Mouse (Mus musculus) layer of hippocampus, postnatal 36 days (tissue): ENCODE data around the gene Ttll5. TPM values are rescaled to one million over a fixed set of nuclear protein-coding genes. Genes with fewer than 3 reads are reported as not detected.

Experiments
- DNase-seq, 2 experiments: peaks; one replicate each; pipeline ENCODE4 v3.0.0; 2022
- total RNA-seq, 2 experiments: library from RNA; stranded (reverse); gene quantifications; 2 replicates each; pipeline ENCODE4 v1.2.3; 2021

The Ttll5 gene
- total RNA-seq, 2 experiments from 2014 or later: 48.0 to 58.4 TPM

DNA sequence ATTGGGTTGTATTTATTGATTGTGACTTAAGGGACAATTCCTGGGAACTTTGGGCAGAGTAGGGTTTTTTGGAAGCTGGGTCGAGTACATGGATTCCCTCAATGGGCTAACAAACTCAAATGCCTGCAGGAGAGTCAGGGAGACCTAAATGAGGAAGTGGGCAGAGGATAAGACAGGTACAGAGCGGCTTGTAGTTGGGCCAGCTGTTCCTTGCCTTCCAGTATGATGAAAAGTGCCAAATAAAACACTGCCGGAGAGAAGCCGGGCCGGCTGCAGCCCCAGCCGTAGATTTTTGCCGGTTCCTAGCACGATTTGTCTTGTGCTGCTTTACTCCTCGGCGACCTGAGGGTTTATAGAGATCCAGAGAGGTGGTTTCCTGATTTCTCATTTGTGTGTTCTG lies 104.1 kb downstream of the Ttll5 start:
- DNase-seq: no peak

- DNase-seq: no peak
These were observed 105.3 kb downstream of the Ttll5 start for GRCm38 (mm10) chr12:85929711-85930110.

- DNase-seq: no peak
These were observed 106.3 kb downstream of the Ttll5 start for GRCm38 (mm10) chr12:85930713-85931112.

- DNase-seq: no peak
These were observed 108.8 kb downstream of the Ttll5 start for GRCm38 (mm10) chr12:85933241-85933640.

- DNase-seq: no peak
These were observed 112.9 kb downstream of the Ttll5 start for GRCm38 (mm10) chr12:85937384-85937783.

GRCm38 (mm10) chr12:85943456-85943855 lies 119.0 kb downstream of the Ttll5 start:
- no peak for DNase-seq

DNA sequence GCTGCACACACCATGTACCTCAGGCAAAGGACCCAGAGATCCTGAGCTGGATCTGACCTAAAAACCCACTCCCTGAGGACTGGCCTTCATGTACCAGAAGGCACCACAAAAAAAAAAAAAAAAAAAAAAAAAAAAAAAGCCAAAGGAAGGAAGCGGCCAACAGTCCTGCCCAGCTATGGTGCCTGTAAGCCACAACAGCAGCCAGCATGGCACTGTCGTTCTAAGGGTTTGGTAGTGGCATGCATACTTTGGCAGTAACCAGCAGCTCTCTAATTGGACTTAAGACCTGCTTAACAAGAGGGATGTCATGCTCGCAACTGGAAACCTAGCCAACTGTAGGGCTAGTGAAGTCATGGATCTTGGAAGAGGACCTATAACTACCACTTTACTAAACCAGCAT lies 120.0 kb downstream of the Ttll5 start:
- no peak for DNase-seq

DNA sequence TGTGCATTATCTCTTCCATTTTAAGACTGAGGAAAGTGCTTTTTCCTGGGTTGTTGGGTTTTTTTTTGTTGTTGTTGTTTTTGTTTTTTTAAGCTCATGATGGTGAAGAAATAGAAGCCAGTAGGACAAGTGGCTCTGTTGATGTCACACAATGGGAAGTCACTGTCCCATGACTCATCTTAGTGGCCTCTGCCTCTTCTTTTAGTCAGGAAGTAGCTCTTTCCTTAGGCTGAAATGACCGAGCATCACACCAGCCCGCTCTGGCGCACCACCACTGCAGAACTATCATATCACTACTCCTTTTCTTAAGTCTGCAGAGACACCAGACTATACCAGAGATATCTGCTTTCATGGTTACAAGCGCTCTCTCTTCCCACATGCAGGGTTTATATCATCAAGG lies 122.7 kb downstream of the Ttll5 start:
- no peak for DNase-seq

DNA sequence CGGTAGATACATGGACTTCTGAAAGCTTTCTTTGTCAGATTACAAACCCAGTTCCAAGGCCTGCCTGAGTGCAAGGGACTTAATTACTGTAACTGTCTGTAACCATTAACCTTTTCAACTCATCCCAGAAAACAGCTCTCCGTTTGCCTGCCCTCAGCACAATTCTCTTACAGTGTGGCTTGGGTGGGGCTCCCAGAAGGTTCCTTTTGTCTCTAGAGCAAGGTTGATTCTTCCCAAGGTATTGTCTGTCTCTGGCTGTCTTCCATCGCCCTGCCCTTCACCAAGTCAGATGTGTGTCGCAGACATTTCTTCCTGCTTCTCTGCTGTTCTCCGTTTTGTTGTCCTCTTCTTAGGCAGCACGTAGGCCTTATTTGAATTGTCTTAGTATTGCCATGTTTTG lies 125.2 kb downstream of the Ttll5 start:
- no peak for DNase-seq

GRCm38 (mm10) chr12:85950371-85950770 lies 125.9 kb downstream of the Ttll5 start:
- DNase-seq: no peak

DNA sequence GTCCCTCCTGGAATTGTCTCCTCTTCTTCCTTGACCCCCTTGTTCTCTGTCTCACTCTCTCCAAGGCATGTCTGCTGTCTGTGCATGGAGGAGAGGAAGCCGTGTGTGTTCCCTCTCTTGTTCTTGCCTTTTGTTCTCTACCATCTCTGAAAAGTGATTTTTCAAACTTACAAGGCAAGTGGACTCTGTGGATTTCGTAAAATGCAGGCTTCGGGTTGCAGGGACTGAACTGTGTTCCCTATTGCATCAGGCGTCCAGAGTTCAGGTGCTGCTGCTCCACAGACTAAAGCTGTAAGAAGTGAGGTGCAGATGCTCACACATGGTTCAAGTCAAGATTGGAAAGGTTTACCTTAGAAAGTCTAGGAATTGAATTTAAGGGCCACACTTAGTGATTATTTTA lies 126.6 kb downstream of the Ttll5 start:
- no peak for DNase-seq

DNA sequence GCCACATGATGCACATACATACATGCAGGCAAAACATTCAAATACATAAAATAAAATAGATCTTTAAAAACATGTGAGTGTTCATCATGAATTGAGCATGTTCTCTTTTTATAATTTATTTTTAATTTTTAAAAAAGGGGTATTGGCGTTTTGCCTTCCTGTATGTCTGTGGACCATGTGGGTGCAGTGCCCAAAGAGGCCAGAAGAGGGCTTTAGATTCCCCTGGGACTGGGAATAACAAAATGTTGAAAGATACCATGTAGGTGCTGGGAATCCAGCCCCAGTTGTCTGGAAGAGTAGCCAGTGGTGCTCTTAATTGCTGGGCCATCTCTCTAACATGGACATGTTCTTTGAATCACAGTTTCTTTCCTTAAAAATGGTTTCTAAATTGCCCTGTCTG lies 127.4 kb downstream of the Ttll5 start:
- no peak for DNase-seq

DNA sequence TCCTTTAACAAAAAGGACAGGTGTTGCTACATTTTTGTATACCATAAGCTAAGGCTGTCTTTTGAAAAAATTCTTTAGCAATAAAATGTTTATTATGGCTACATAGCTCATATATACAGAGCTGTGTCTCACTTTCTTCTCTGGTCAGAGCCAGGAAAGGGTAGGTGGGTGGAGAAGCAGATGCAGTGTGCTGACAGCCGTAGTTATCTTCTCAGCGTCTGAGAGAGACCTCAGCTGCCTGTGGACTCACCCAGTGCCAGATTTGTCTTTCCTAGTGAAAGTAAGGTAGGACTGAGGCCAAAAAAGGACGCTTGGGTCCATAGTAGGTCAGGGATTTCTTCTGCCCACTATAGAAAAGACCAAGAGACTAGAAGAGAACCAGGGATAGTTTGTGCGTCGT lies 127.9 kb downstream of the Ttll5 start:
- DNase-seq: no peak

GRCm38 (mm10) chr12:85954167-85954566 lies 129.7 kb downstream of the Ttll5 start:
- no peak for DNase-seq

DNA sequence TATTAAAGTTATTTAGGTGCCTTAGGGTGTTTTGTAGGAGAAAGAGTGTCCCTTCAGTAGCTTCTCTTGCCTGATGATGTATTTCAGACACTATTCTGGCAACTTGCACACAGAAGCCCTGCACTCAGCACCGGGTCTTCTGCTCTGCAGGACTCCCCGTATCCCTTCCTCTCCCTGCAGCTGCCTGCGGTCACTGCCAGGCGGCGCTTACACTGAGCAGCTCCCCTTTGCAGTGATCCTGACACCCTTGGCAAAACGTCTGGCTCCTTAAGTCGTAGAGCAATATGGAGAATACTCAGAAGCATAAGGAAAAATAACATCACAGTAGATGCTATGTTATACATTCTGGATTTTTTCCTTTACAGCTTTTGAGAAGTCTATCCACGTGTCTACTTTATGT lies 130.6 kb downstream of the Ttll5 start:
- DNase-seq: no peak

- DNase-seq: no peak
These were observed 131.2 kb downstream of the Ttll5 start for GRCm38 (mm10) chr12:85955690-85956089.

GRCm38 (mm10) chr12:85956251-85956650 lies 131.8 kb downstream of the Ttll5 start:
- peak; percentile 64 to 68 for DNase-seq

GRCm38 (mm10) chr12:85958460-85958859 lies 134.0 kb downstream of the Ttll5 start:
- DNase-seq: no peak

DNA sequence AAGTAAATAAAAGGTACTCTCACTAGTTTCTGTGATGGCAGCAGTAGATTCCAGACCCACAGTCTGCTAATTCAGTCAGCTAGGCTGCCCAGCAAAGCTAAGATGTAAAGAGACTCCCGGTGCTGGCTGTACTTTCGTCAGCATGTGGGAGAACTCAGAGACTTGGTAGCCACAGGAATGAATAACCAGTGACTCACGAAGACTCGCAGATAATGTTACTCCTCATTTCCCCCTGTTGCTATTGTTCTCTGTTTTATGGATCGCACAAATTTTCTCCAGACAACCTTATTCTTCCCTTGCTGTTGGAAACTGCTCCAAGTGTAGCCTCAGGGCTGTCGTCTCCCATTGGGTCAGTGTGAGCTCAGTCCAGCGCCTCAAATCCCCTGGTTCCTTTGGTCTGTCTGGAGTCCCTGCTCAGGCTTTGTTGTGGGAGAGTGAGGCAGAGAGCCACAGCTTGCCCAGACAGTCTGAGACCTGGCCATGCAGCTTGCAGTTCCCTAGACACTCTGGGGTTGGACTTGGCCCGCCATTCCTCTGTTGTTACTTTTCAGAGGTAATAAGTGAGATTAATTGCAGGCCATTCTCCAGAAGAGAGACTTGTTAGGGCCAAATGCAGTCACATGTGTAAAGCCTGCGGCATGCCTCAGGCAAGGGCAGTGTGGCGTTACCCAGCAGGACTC lies 135.5 kb downstream of the Ttll5 start:
- DNase-seq: no peak

GRCm38 (mm10) chr12:85960699-85961098 lies 136.2 kb downstream of the Ttll5 start:
- no peak for DNase-seq

- DNase-seq: no peak
These were observed 138.7 kb downstream of the Ttll5 start for GRCm38 (mm10) chr12:85963160-85963559.

DNA sequence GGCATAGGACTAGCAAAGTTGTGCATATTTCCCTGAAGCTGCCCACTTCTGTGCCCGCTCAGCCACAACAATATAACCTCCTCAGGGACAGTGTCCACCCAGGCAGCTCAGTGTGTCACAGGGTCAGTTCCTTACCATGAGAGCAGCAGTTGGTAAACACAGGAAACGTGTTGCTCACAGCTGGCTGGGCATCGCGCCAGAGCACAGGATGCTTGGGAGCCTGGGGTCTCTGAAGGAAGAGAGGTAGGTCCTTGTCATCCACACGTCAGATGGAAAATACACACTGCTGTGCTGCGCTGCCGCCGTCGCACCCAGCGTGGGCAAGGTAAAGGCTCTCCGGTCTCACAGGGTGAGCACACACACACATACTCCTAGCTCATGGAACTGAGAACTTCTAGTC lies 139.2 kb downstream of the Ttll5 start:
- DNase-seq: no peak

GRCm38 (mm10) chr12:85964436-85964835 lies 140.0 kb downstream of the Ttll5 start:
- DNase-seq: no peak

- no peak for DNase-seq
These were observed 143.4 kb downstream of the Ttll5 start for GRCm38 (mm10) chr12:85967812-85968211.

DNA sequence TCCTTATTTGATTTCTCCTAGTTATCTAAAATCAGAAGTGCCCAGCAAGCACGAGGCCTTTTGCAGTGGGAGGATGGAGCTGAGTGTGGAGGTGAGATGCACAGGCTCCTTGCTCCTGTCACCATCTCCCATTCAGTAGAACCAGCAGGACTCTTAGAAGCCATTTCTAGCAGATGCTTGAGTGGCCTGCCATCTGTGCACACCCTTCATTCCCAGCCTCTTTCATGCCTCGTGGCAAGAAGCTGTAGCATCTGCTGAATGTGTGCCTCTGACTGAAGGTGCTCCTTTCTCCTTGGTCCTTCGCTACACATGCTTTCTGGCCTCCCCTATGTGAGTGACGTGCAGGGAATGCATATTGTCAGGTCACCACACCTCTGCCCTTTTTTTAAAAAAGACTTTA lies 143.9 kb downstream of the Ttll5 start:
- no peak for DNase-seq
